Mouse (Mus musculus) layer of hippocampus, adult 8-10 months (tissue): ENCODE data around the gene Top2a. TPM values are rescaled to one million over a fixed set of nuclear protein-coding genes. Genes with fewer than 3 reads are reported as not detected.

Experiments
- DNase-seq, 2 experiments: peaks; one replicate each; pipeline ENCODE4 v3.0.0; 2022; ENCODE audit warnings: low spot score in 2 of 2
- total RNA-seq, 4 experiments: library from RNA; stranded (reverse); gene quantifications; 2 replicates each; pipeline ENCODE4 v1.2.4; 2022

Gene Top2a
- total RNA-seq, 4 experiments from 2014 or later = 0.62 to 2.4 (median 1.2) TPM

DNA sequence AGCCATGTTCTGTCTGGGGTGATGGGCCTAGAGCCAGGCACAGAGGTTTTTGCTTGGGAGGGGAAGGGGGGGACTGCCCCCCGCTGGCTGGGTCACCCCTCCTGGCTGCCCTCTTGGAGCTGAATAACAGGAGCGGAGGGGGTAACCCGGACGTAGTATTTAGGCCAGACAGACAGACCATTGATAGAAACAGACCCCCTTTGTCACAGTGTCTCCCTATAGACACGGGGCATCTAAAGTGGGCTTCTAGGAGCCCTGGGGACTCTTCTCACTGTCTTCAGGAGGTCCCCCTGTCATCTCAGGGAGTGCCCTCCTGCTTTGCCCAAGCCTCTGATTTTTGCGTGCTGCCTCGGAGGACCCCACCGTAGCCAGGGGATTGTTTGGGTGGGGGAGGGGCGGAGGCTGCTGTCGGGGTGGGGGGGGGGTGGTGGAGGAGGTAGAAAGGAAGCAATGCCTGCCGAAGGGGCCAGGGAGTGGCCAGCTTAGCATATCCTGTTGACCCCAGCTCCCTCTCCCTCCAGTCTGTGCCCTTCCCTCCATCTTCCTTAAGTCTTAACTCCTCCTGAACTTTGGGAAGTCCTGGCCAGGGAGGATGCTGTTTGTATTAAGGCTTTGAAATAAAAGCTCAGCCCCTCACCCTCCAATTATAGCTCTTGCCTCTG lies 58.4 kb downstream of the Top2a start:
- no peak for DNase-seq

DNA sequence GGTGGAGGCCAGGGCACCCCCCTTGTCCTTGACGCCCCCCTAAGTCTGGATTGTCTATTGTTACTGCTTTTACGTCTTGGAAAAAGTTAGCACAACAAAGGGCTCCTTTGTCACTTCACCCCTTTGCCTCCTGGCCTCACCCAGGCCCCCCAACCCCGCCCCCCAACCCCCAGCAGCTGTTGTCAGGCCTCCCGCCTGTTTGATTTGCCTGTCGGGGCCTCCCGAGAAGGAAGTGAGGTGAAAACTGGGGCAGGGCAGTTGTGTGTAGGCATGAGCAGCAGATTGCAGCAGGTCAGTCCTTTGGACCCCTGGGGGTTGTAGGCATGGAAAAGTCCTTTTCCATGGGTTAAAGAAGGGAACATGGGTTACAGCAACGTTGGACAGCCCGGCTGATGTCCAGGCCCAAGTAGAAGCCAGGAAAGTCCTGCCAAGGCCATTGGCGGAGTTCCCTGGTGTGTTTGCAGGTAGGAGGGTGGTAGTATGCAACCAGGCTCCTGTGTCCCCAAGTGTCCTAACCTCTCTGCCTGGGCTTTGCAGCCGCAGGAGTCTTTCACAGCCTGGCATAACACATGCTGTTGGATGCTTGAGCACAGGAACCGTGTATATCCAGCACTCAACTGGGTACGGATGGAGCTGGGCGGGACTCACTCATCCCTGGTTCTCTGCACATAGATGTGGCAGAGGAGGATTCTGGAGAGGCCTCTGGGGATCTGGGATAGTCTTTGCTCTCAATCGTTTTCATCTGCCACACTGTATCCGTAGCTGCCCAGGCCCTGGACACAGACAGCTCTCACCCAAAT lies 59.2 kb downstream of the Top2a start:
- DNase-seq = no peak

DNA sequence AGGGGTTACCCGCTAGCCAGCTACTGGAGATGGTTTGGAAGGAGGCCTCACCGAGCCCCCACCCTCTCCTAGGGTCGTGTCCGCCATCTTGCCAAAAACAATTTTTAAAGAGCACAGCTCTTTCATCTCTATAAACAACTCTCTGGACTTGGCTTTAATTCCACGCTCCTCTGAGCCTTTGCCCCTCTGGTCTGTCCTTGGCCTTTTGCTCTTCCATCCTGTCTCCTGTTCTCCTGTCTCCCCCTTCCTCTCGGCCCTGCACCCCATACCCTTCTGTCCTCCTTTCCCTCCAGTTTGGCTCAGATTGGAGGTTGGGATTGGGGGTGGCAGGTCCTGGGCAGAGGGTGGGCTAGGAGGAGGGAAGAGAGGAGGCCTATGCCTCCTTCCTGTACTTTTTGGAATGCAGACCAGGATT lies 59.8 kb downstream of the Top2a start:
- DNase-seq = no peak

DNA sequence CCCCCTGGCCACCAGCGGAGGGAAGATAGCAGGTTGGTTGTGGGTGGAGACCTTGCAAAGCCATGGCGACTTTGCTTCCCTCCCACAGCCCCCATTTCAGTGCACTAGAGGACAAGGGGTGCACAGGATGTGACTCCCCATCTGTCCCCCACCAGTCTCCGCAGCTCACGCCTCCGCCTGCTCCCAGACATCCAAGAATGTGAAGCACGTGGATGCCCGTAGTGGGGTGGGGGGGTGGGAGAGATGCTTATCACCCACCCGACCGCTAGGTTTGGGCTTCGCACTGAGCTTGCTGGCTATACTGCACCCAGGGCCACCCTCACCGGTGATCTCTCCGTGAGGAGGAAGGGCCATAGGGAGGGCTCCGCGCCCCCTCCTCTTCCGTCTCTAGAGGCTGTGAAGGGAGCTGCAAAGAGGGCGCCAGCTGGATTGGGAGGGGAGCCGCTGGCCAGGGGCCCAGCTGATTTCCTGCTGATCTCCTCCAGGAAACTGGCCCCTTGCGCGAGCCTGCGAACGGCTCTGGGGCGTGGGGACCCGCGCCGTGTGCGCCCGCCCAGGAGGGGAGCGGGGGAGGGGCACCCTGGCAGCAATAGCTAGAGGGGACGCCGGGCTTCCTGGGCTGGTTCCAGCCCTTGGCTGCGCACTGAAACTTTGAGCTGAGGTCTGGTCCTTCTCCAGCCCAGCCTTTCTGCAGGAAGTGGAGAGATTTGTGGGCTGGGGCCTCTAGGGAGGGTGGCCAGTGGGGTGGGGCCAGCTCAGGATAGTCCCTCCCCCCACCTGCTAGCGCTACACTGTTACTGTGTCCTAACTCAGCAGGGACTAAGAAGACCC lies 60.6 kb downstream of the Top2a start:
- DNase-seq = no peak

DNA sequence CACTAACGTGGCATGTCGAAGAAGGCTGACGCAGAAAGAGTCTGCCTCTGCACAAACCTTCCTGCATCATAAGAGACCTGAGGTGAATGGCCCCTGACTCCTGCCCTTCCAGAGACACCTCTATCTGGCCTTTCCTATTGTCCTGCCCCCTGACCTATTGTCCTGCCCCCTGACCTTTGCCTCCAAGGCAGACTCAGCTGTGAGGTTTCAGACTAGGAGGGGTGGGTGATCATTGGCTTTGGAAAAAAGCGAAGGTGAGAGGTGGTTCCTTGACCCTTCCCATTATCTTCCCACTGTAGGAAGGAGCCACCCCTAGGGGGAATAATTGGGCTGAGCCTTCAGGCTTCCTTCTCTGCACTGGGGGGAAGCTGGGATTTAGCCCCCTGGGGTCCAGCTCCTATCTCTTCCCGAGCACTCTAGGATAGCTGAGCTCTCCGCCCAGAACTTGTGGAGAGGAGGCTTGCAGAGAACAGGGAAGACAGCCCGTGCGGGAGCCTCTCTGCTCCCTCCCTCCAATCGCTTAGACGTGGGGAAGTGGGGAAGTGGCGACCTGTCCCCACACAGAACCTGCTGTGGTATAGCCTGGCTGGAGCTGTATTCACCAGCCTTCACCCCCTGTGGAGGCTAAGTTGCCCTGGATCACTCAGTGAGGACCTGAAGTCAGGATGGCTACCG lies 61.4 kb downstream of the Top2a start:
- no peak for DNase-seq

DNA sequence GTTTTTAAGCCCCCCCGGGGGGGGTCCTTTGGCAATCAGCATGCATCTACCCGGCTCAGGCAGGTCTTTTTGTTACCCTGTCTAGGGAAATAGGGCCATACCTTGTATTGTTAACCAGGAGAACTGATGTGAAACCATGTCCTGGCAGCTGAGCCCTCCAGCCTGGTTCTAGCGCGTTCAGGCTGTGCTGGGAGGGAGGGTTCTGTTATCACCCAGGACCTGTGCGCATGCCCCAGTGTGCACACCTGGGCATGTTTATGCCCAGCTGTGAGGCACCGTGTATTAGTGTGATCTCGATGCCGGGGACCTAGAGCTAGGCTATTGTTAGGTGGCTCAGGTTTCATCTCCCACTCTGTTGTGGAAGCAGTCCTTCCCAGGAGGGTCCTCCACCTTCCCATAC lies 62.2 kb downstream of the Top2a start:
- no peak for DNase-seq

DNA sequence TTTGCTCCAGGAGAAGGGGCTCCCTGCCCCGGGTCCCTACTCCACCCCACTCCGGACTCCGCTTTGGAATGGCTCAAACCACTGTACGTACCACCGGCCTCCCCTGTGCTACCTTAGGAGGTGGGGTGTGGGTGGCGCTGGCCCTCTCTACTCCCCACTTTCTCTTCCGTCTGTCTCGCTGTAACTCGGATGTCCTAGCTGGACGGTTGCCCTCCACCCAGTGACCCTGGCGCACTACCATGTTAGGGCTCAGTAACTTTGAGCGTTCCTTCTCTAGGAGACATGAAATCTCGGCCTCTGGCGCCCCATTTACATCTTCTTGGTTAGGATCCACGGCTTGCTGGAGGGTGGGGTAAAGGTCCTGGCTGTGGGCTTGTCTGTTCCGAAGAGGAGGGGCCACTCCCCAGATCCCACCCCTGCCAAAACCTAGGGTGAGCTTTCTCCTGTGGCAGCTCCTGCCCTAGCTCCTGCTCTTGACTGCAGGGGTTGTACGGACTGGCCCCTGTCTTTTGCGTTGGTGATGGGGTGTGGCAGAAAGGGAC lies 62.9 kb downstream of the Top2a start:
- no peak for DNase-seq

DNA sequence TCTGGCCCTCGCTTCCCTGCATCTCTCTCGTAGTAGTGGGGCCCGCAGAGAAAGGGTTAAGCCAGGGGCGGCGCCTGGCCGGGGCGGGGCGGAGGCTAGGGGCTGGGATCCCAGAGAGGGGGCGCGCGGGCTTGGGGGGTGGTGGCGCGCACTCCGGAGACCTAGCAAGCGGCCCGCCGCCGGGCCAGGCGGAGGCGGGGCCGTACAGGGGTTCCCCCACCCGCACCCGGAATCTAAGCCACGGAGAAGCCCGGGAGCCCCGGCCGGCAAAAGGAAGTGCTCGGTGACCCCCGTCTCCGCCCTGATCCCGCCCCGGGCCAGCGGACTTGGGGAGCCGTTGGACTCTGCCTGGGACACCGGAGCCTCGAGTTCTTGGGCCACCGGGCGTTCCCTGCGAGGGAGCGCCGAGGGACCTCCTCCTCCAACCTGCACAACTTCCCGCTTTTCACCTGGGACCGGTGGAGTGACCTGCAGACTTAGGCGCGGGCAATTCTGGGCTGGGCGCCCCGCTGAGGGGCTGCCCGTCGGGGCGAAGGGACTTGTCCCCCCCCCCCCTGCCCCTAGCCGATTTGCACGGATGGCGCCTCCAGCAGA lies 63.6 kb downstream of the Top2a start:
- no peak for DNase-seq

DNA sequence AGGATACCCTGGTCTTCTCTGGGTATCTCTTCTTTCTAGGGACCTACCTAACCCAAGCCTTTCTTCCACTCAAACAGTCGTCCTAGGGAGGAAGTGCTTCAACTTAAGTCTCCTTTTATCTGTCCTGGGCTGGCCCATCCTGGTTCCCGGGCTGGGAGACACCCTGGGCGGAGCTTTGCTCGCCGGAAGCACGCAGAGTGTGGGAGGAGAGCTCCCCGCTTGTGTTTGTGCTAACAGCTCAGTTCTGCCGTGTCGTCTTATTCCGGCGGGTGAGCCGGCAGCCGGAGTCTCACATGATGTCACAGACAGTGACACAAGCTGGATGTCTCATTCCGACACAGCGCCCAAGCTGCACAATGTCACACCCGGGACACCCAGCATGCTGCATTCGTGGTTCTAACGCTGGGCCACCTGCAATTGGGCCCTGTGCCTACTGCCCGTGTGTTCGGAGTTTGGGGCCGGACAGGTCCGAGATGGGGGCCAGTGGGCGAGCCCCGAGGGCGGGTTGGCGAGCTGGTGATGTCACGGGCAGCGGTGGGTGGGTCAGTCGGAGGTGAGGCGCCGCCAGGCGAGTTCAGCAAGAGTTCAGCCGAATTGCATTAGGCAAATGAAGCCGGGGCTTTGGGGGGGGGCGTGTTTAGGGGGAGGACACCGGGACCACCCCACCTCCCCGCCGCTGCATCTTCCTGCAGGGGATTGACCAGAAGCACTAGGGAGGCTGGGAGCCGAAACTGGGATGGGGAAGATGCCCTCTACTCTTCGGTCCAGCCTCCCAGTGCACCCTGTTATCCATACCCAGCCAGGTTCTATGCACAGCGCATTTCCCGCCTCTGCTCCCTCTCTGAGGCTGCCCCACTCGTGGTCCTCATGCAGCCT lies 64.3 kb downstream of the Top2a start:
- peak; percentile 60 to 66 for DNase-seq

DNA sequence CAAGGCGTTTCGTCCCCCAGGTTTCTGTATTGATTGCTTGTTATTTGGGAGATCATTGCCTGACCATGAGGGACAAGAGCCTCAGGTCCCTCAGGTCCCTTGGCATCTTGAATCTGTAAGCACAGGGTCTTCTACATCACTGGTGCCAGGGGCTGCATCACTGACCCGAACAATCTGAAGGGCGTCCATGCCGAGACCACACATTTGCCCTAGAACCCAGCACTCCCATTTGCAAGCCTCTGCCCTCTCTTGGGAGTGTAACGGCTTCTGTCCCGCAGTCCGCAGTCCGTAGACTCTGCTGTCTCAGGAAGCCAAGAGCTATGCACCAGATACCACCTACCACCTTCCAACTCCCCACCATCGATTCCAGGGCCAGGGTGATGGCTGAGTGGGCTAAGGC lies 67.6 kb downstream of the Top2a start:
- DNase-seq = no peak

DNA sequence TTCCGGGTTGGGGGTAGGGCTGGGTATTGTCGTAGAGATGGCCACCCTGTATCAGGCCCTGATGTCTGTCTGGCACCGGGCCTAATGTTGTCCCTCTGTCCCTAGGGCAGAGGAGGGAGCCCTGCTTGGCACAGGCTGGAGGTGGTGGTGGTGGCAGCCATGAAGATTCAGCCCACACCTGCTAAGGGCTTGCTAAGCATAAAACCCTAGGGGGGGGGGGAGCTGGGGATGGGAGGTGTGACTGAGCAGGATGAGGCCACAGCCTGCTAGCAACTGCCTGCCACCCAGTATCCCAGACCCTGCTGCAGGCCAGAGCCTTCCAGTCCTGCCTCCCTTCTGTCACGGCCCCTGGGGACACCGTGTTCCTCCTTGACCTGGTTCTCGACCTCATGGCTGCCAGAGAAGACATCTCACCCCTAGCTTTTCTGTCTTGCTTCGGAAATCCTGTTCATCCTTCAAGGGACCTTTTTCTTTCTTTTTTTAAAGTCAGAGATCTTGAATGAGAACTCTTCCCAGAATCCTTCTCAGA lies 68.2 kb downstream of the Top2a start:
- DNase-seq = no peak

DNA sequence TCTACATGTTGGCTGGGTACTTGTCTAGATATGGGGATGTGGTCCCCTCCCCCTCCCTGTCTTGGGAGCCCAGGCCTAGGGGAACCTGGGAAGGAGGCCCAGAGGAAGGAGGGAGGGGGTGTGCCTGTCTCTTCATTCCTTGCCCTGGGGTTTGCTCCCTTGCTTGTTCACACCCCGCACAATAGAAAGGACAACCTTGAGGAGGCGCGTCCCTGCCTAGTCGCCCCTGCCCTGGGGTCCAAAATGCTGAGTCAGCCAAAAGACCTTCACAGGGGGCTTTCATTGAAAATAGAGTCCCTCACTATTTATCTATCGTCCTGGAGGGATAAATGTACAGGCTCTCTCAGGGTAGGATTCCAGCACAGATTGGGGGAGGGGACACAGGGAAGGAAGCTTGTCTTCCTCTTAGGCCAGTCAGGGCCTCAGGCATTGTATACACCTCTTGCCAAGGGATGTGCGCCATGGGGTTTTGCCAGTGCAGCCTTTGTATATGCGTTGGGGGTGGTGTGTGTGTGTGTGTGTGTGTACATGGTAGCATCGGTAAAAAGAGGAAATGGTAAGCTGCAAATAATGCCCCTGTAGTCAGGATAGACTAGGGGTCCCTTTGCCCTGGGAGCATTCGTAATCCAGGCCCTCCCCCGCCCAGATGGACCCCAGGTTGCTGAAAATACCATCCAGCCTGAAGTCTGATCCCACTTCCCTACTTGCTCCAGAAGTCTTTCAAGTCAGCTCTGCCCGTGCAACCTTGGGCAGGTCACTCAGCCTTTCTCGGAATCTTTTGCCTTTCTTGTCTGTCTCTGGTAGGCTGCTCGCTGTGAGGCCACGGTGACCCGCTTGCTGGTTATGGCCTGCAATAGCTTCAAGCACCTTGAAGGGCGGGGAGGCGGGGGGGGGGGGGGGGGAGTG lies 68.9 kb downstream of the Top2a start:
- no peak for DNase-seq

DNA sequence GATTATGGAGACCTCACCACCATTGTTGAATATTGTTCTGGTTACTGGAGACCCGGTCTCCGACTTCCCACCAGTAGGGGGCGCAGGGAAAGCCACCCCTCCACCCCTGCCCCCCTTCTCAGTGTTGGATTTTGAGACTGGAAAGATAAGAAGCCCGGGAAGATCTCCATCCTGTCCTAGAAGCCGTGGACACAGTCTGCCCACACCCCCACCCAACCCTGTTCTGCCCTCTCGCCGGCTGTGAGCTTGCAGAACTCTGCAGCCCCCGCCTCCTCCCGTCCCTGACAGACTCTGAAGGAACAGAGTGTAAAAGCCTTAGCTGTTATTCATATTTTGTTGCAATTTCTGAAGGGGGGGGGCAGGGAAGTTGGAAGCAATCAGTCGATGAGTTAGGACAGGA lies 69.6 kb downstream of the Top2a start:
- DNase-seq = no peak

DNA sequence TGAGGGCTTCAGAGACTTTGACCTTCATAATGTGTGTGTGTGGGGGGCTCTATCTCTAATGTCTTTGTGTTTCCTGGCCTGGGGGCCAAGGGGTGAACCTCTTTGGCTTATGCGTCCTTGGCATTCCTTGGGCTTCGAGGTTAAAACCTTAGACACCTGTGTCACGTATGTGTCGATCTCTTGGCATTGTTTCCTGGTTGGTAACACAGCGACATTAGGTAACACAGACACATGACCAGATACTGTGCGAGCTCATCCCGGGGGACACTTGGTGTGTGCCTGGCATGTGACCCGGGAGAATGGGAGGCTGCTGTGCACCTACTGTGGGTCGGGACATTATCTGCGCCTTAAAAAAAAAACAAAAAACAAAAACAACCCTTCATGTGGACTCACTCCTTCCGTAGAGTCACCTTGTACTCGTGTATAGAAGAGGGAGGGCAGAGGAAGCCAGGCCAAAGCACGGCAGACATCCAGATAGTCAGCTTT lies 70.1 kb downstream of the Top2a start:
- no peak for DNase-seq

DNA sequence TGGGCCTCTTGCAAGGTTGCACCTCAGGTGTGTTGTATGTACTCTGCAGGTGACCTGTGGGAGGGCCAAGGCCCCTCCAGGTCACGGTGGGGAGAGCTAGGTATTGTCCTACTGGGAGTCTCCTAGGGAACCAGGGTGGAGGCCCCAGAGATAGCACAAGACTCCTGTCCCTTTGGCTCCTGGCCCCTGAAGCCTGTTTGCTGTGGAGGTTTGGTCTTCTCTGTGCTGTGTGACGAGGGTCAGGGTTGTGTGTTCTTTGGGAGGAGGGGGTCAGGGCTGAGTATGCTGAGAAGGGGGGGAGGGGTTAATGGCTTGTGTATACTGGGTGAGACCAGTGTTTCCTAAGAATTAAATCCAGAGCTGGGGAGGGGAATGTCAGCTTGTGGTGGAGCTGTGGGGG lies 70.6 kb downstream of the Top2a start:
- no peak for DNase-seq

DNA sequence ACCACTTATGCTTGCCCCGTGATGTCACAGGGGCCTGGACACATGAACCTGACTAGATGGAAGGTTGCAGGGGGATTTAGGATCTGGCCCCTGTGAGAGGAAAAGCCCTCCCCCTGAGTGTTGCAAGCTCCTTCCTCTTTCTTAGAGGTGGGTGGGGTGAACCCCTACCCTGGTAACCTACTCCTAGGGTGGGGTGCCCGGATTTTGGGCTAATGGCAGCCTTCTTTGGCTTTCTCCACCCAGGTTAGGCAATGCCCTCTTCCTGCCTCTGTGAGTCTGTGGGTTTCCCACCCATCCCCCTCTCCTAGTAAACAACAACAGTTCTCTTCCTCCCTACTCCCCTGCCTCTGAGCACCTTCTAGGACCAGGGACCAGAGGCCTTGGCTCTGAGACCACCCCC lies 71.3 kb downstream of the Top2a start:
- no peak for DNase-seq

DNA sequence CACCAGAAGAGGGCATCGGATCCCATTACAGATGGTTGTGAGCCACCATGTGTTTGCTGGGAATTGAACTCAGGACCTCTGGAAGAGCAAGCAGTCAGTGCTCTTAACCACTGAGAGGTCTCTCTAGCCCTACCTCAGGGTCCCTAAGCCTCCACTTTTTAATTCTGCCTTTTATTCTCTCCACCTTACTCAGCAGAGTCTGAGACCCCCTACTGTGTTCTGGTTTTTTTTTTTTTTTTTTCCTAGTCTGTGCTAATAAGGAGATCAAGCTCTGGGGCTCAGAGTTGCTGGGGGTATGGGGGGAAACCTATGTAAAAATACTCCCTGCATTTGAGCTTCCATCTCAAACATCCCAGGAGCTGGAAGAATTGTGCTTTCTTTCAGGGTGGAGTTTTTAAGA lies 71.9 kb downstream of the Top2a start:
- no peak for DNase-seq
